Mouse (Mus musculus): Measurements from ENCODE around the gene Mast4. TPM values are rescaled to one million over a fixed set of nuclear protein-coding genes. Genes with fewer than 3 reads are reported as not detected.

Gene Mast4
- polyA plus RNA-seq, 1 experiment from 2014 or later, result 2.8 TPM

- Histone ChIP-seq H3K9me3 (ENCODE audit: low read length) (no peaks in the 10 kb centered on the region), H3K4me3 (ENCODE audit: low read depth, low read length) (no peak overlapping the region), H3K9ac (replicated peaks) (no peak overlapping the region), H3K27me3 (ENCODE audit: insufficient read depth, low read length) (no peaks in the 10 kb centered on the region), H3K4me2 (ENCODE audit: low read depth, low read length) (no peak overlapping the region), H3K36me3 (replicated peaks; ENCODE audit: insufficient read depth, low read length) (no peaks in the 10 kb centered on the region), H3K27ac (ENCODE audit: low read depth) (no peak overlapping the region), H3K4me1 (ENCODE audit: insufficient read depth) (no peaks in the 10 kb centered on the region)
- no peak for TF ChIP-seq CTCF (IDR thresholded peaks at IDR 0.05; ENCODE audit: low read depth)
- no peak for TF ChIP-seq EP300 (IDR thresholded peaks at IDR 0.05; ENCODE audit: low read depth)
- DNase-seq (no peak), ATAC-seq (no peak)
- WGBS (ENCODE audit: insufficient replicate concordance), result 20% methylated on average over 11 of the region's 11 CpGs
These were observed 113.7 kb downstream of the Mast4 start for GRCm38 (mm10) chr13:103220479-103221064.

- Histone ChIP-seq H3K27ac (ENCODE audit: low read depth) (no peak overlapping the region), H3K4me1 (ENCODE audit: insufficient read depth) (no peaks in the 10 kb centered on the region), H3K9me3 (ENCODE audit: low read length) (no peaks in the 10 kb centered on the region), H3K27me3 (ENCODE audit: insufficient read depth, low read length) (no peaks in the 10 kb centered on the region), H3K9ac (replicated peaks) (no peak overlapping the region), H3K4me2 (ENCODE audit: low read depth, low read length) (no peak overlapping the region), H3K36me3 (replicated peaks; ENCODE audit: insufficient read depth, low read length) (no peaks in the 10 kb centered on the region), H3K4me3 (ENCODE audit: low read depth, low read length) (no peak overlapping the region)
- DNase-seq, result no peak
- ATAC-seq, result no peak
- TF ChIP-seq CTCF (IDR thresholded peaks at IDR 0.05; ENCODE audit: low read depth), result no peak
- no peak for TF ChIP-seq EP300 (IDR thresholded peaks at IDR 0.05; ENCODE audit: low read depth)
- whole genome bisulfite sequencing (ENCODE audit: insufficient replicate concordance), result 57% methylated on average over 2 of the region's 2 CpGs
These were observed 114.3 kb downstream of the Mast4 start for GRCm38 (mm10) chr13:103219999-103220398.

GRCm38 (mm10) chr13:103217486-103217885 lies 116.8 kb downstream of the Mast4 start:
- Histone ChIP-seq H3K27me3 (ENCODE audit: insufficient read depth, low read length) (no peaks in the 10 kb centered on the region), H3K9me3 (ENCODE audit: low read length) (no peaks in the 10 kb centered on the region), H3K36me3 (replicated peaks; ENCODE audit: insufficient read depth, low read length) (no peaks in the 10 kb centered on the region), H3K9ac (replicated peaks) (no peak overlapping the region), H3K27ac (ENCODE audit: low read depth) (no peak overlapping the region), H3K4me1 (ENCODE audit: insufficient read depth) (no peaks in the 10 kb centered on the region), H3K4me3 (ENCODE audit: low read depth, low read length) (no peak overlapping the region), H3K4me2 (ENCODE audit: low read depth, low read length) (no peak overlapping the region)
- DNase-seq (no peak), ATAC-seq (no peak)
- TF ChIP-seq CTCF (IDR thresholded peaks at IDR 0.05; ENCODE audit: low read depth), result no peak
- TF ChIP-seq EP300 (IDR thresholded peaks at IDR 0.05; ENCODE audit: low read depth), result no peak
- WGBS (ENCODE audit: insufficient replicate concordance), result 61% methylated on average over 3 of the region's 3 CpGs

DNA sequence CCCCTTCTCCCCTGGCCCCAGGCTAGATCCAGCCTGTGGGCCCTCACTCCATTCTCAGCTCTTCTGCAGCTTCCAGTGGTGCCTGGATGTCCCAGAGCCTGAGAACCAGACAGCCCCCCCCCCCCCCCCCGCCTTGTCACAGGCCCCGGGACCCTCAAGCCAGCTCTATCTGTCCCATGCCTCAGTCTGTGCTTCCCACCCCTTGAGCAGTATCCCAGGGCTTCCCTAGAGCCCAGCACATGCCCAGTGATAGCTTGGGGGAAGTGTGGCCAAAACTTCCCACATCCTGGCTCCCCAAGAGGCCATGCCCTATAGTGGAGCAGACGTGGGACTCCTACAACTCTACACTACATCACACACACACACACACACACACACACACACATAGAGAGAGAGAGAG lies 119.8 kb downstream of the Mast4 start:
- no peak for TF ChIP-seq EP300 (IDR thresholded peaks at IDR 0.05; ENCODE audit: low read depth)
- no peak for TF ChIP-seq CTCF (IDR thresholded peaks at IDR 0.05; ENCODE audit: low read depth)
- Histone ChIP-seq H3K4me3 (ENCODE audit: low read depth, low read length) (no peak overlapping the region), H3K27me3 (ENCODE audit: insufficient read depth, low read length) (no peaks in the 10 kb centered on the region), H3K4me1 (ENCODE audit: insufficient read depth) (no peaks in the 10 kb centered on the region), H3K27ac (ENCODE audit: low read depth) (no peak overlapping the region), H3K9me3 (ENCODE audit: low read length) (no peaks in the 10 kb centered on the region), H3K36me3 (replicated peaks; ENCODE audit: insufficient read depth, low read length) (no peaks in the 10 kb centered on the region), H3K4me2 (ENCODE audit: low read depth, low read length) (no peak overlapping the region), H3K9ac (replicated peaks) (no peak overlapping the region)
- DNase-seq, result no peak
- 64% methylated on average over 3 of the region's 3 CpGs for WGBS (ENCODE audit: insufficient replicate concordance)
- no peak for ATAC-seq

- no peaks in the 10 kb centered on the region for H3K4me1 ChIP-seq (ENCODE audit: insufficient read depth)
- 42% methylated on average over 6 of the region's 6 CpGs for WGBS (ENCODE audit: insufficient replicate concordance)
- no peaks in the 10 kb centered on the region for H3K27me3 ChIP-seq (ENCODE audit: insufficient read depth, low read length)
- no peak overlapping the region for H3K4me3 ChIP-seq (ENCODE audit: low read depth, low read length)
- ATAC-seq (no peak), DNase-seq (no peak)
- H3K9ac ChIP-seq (replicated peaks), result no peak overlapping the region
- H3K9me3 ChIP-seq (ENCODE audit: low read length), result no peaks in the 10 kb centered on the region
- no peaks in the 10 kb centered on the region for H3K36me3 ChIP-seq (replicated peaks; ENCODE audit: insufficient read depth, low read length)
- no peak overlapping the region for H3K4me2 ChIP-seq (ENCODE audit: low read depth, low read length)
- H3K27ac ChIP-seq (ENCODE audit: low read depth), result no peak overlapping the region
- TF ChIP-seq CTCF (IDR thresholded peaks at IDR 0.05; ENCODE audit: low read depth), result no peak
- TF ChIP-seq EP300 (IDR thresholded peaks at IDR 0.05; ENCODE audit: low read depth), result no peak
These were observed 122.3 kb downstream of the Mast4 start for GRCm38 (mm10) chr13:103211953-103212352.

DNA sequence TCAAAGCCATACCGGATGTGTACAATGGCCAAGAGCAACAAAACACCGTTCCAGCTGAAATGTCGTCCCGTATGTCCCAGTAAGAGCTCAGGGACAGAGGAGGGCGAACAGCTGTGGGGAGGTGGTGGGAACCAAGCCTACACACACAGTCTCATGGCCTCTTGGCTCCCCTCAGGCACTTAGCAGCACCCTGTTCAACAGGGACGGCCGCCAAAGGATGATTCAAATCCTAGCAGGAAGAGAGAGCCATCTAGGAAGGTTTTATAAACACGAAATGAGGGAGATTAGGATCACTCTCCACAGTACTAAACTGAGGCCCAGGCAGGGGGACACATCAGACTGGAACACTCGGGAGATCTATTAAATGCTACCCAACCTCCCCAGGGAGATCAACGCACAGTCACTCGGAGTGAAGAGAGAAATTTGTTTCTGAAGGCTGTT lies 122.8 kb downstream of the Mast4 start:
- Histone ChIP-seq H3K9ac (replicated peaks) (no peak overlapping the region), H3K27ac (ENCODE audit: low read depth) (no peak overlapping the region), H3K4me2 (ENCODE audit: low read depth, low read length) (no peak overlapping the region), H3K9me3 (ENCODE audit: low read length) (no peaks in the 10 kb centered on the region), H3K4me3 (ENCODE audit: low read depth, low read length) (no peak overlapping the region), H3K36me3 (replicated peaks; ENCODE audit: insufficient read depth, low read length) (no peaks in the 10 kb centered on the region), H3K4me1 (ENCODE audit: insufficient read depth) (no peaks in the 10 kb centered on the region), H3K27me3 (ENCODE audit: insufficient read depth, low read length) (no peaks in the 10 kb centered on the region)
- ATAC-seq (no peak), DNase-seq (no peak)
- WGBS (ENCODE audit: insufficient replicate concordance), result 64% methylated on average over 11 of the region's 11 CpGs
- TF ChIP-seq EP300 (IDR thresholded peaks at IDR 0.05; ENCODE audit: low read depth) (no peak), CTCF (IDR thresholded peaks at IDR 0.05; ENCODE audit: low read depth) (no peak)

GRCm38 (mm10) chr13:103210746-103211145 lies 123.6 kb downstream of the Mast4 start:
- TF ChIP-seq CTCF (IDR thresholded peaks at IDR 0.05; ENCODE audit: low read depth) (no peak), EP300 (IDR thresholded peaks at IDR 0.05; ENCODE audit: low read depth) (no peak)
- no peak overlapping the region for H3K4me2 ChIP-seq (ENCODE audit: low read depth, low read length)
- WGBS (ENCODE audit: insufficient replicate concordance), result 70% methylated on average over 4 of the region's 4 CpGs
- H3K9ac ChIP-seq (replicated peaks), result no peak overlapping the region
- H3K9me3 ChIP-seq (ENCODE audit: low read length), result no peaks in the 10 kb centered on the region
- H3K4me3 ChIP-seq (ENCODE audit: low read depth, low read length), result no peak overlapping the region
- DNase-seq (no peak), ATAC-seq (no peak)
- no peaks in the 10 kb centered on the region for H3K27me3 ChIP-seq (ENCODE audit: insufficient read depth, low read length)
- H3K27ac ChIP-seq (ENCODE audit: low read depth), result no peak overlapping the region
- no peaks in the 10 kb centered on the region for H3K36me3 ChIP-seq (replicated peaks; ENCODE audit: insufficient read depth, low read length)
- H3K4me1 ChIP-seq (ENCODE audit: insufficient read depth), result no peaks in the 10 kb centered on the region
